Mouse (Mus musculus) right cerebral cortex, adult 2 months (tissue): Measurements from ENCODE around the gene Kbtbd12.

ENCODE experiments used
- DNase-seq, 2 experiments: peaks; one replicate each; pipeline ENCODE4 v3.0.0; 2021 to 2022; ENCODE audit warnings: low spot score in 2 of 2

Kbtbd12 gene

DNA sequence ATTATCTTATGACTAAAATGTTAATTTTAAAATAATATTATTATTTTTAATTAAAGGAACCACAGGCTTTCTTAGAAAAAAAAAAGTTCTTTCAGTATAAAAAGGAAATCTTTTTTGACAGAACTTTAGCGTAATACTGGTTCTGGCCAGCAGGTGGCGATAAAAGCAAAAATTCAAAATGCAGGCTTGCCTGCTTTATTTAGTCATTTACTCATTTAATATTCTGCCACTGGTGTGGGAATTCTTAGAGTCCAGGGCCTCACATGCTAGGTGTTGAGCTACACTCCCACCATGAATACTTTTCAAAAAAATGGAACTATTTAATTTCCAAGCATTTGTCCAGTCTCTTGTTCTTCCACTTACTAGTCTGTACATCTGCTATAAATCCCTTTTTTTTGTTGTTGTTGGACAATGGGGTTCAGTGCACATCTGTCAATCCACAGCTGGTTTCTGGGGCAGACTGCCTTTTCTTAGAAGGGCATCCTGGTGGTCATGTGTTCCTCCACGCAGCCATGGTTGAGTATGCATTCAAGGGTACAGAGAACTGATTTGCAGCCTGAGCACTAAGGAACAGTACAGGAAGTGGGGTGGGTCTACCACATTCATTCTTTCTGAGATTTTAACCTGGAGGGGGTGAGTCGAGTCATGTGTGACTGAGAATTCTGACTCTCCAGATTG is 88.5 kb downstream of the Kbtbd12 start:
- DNase-seq, result peak; percentile 74 to 81

DNA sequence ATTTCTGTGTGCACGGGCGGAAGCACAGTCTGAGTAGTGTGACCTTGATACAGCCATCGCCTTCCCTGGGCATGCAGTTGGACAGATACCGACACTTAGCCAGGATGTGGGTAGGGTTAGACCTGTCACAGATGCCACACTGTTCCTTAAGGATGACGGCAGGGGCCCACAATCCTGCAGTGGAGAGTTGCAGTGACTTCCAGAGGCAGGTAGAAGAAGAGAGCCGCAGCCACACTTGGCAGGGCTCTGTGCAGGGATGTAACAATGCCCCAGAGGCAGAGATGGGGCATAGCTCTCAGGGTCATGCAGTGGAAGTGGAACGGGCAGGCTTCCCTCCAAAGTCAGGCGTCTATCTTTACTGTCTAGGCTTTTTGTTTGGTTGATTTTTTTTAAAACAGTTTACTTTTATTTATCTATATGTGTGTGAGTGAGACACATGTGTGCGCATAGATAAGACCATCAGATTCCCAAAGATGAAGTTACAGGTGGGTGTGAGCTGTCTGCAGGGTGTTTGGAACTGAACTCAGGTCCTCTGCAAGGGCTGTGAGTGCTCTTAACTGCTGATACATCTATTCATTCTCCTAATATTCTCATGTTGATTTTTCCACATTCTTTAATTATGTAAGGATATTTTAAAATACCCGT is 89.2 kb downstream of the Kbtbd12 start:
- no peak for DNase-seq

DNA sequence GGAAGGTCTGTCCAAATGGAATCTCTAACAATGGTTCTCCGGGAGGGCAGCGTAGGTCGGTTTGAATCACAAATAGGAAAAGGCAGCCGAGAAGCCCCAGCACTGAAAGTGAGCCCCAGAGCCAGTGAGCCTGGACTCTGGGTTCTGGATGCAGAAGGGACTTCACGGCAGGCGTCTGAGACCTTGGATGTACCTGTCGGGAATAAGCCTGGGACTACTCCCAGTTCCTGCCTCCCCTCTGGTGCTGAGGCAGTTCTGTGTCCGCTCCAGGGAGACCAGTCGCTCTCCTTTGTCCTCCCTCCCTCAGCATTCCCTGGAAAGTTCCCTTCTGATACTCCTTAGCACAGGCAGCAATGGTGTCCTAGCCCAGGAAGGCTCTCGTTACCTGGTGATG is 92.4 kb downstream of the Kbtbd12 start:
- DNase-seq, result no peak

- DNase-seq, result no peak
Measured at GRCm38 (mm10) chr6:88544644-88545396, 92.9 kb downstream of the Kbtbd12 start.

GRCm38 (mm10) chr6:88544241-88544640 is 93.5 kb downstream of the Kbtbd12 start:
- no peak for DNase-seq

- DNase-seq, result no peak
Measured at GRCm38 (mm10) chr6:88540093-88540755, 97.5 kb downstream of the Kbtbd12 start.

GRCm38 (mm10) chr6:88530306-88530705 is 107.4 kb downstream of the Kbtbd12 start:
- DNase-seq, result no peak

DNA sequence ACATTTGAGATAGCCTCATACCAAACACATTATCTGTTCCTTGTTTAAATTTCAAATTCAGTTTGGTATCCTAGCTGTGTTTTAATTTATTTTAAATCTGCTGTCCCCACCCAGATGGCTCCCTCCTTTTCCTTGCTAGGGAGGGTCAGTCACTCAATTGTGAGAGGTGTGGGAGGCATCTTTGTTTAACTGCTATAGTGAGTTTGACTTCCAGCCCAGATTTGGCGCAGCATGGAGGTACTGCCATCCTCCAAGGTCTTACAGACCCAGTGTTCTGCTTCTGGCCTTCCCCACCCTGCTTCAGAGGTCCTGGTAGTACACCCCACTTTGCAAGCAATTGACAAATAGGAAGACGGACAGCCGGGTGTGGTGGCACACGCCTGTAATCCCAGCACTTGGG is 113.7 kb downstream of the Kbtbd12 start:
- no peak for DNase-seq

DNA sequence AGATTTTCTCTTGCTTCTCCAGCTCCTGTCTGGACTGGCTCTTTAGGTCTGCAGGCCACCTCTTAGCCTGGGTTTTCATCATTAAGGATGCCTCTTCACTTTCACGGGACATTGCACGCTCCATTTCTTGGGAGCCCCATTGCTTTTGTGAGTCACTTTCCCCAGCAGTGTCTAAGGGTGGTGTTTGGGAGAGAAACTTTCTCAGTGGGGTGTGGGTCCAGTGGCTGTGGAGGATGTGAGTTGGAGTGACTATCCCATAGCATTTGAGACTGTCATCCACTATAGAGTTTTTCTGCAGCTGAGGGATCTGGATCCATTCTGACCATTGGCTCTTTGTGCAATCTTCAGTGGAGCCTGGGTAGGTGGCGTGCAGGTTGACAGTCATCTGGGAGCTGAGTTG is 114.3 kb downstream of the Kbtbd12 start:
- DNase-seq, result no peak

GRCm38 (mm10) chr6:88523043-88523442 is 114.7 kb downstream of the Kbtbd12 start:
- no peak for DNase-seq

GRCm38 (mm10) chr6:88522606-88523005 is 115.1 kb downstream of the Kbtbd12 start:
- DNase-seq, result no peak

DNA sequence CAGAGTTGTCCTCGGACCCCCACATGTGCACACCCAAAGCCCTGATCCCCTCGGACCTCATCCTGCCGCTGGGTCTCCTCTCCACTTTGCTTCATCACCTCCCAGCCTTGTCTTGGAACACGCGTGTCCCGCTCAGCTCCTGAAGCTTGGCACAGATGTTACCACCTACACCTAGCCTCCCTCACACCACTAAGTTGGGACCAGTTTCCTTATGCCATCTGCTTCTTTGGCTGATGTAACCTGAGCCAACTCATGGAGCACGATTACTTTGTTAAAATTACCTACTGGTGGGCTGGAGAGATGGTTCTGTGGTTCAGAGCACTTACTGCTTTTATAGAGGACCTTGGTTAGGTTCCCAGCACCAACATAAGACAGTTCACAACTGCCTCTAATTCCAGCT is 115.9 kb downstream of the Kbtbd12 start:
- peak; percentile 53 to 54 for DNase-seq

DNA sequence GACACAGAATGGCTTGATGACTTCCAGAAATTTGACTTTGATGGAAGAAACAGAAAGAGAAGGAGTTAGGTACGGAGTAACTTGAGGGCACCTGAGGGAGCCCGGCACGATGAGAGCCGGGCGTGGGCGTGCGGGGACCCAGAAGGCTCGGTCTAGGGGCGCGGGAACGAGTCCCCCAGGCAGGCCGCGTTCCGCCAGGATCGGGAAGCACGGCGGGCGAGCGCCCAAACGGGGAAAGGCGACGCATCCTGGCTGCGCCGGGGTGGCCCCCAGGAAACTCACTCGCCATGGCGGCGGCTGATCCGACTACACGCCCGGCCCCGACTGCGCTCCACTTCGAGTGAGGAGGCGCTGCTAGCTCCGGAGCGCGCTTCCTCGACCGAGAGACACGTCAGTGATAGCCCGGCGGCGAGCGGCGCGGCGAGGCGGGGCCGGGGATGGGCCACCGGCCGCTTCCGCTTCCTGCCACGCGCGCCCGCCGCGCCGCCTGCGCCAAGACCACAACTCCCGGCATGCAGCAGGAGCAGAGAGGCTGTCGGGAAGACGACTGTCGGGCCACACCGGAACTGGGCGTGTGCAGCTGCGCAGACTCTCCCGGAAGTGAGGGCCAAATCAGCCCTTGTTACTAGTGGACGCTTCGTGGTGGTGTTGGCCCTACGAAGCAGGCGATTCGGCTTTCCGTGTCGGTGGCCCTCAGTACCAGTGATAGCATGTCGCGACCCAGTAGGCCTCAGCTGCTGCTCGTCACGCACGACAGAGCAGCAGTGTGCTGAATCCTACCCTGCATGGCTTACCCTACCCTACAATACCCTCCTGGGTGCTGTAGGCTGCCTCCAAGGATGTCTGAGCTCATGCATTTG is 119.1 kb downstream of the Kbtbd12 start, which contains the start of gene Sec61a1:
TSS of gene Sec61a1 (minus strand) at position 502 of the 860 bp plus-strand sequence.
- DNase-seq, result peak; percentile 96

DNA sequence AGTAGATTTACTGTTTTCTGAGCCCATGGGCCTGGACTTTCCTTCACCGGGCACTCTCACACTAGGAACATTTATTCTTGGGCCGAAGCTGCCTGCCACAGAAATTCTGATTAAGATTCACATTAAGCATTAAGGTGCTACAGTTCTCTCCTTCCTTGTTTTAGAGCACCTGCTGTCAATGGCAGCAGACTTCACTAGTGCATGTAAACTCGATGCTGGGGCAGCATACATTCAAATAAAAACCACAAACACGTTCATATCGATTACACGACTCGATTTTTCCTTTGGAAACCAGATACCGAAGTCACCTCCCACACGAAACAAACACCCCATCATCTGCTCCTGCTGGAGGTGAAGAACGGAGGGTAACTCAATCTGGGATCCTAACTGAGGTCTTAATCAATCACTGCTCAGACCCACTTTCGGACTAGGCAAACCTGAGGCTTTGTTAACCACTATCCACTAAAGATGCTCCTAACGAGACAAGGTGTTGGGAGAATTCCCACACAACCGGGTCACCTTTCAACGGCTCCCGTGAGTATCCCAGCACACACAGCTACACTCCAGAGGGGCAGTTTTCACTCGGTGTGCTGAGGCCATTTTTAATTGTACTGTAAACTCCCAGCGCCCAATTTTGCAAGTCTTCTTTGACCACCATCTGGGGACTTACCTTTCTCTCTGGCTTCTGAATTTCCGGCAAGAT is 119.9 kb downstream of the Kbtbd12 start:
- DNase-seq, result no peak

- DNase-seq, result no peak
Measured at GRCm38 (mm10) chr6:88516667-88517066, 121.1 kb downstream of the Kbtbd12 start.

GRCm38 (mm10) chr6:88515971-88516370 is 121.8 kb downstream of the Kbtbd12 start:
- DNase-seq, result no peak

DNA sequence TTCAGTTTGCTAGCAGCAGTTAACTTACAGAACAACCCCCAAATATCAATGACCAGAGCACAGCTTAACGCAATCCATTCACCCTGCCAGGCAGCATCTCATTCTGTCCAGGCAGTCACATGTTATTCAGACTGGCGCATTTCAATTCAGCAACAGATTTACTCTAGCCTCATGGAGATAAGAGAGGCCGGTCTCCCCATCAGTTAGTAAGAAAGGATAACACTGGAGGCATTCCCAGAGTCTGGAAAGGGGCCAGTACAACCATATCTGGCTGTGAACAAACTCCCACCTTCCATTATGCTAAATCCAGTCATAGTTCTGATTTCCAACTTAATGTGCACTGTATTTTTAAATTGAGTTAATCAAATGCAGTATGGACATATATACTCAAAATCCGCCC is 123.2 kb downstream of the Kbtbd12 start:
- peak in 1 of 2 experiments; percentile 2 for DNase-seq

DNA sequence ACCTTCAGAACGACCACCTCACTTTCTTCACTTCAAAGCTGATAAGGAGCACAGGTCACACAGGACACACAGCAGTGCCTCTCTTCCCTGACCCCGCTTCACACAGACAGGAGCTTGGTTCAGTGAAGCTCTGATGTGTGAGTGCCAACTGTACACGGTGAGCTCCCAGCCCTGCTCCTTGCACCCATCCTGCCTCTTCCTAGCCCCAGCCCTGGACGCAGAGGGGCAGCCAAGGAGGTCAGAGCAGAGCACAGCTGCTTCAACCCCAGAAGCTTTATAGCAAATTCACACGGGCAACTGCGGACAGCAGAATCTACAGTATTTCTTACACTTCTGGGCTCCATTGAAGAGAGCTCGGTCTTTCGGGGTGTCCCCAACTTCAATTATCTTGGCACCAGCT is 123.8 kb downstream of the Kbtbd12 start:
- no peak for DNase-seq

- no peak for DNase-seq
Measured at GRCm38 (mm10) chr6:88503044-88503443, 134.7 kb downstream of the Kbtbd12 start.
